Mouse (Mus musculus): ENCODE measurements at regions not wholly inside any gene's neighbourhood (a gene's known extent, or its start where the extent isn't known, plus 50 kb on each side); places are given as distances from the start of the nearest gene placed in this dataset.

DNA sequence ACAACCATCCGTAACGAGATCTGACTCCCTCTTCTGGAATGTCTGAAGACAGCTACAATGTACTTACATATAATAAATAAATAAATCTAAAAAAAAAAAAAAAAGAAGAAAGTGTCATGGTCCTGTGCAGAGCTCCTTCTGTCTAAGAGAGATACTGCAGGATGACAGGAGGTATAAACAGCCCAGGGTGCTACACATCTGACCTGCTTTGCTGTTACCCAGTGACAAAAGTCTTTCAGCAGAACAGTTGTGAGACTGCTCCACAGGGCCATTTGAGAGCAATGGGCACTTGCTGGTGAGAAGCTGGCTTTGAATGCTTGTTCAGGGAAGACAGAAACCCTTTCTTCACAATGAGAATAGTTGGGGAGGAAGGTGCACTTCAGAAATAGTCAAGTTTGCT is 102.9 kb upstream of the Ctso start:
- TF ChIP-seq CTCF (IDR thresholded peaks at IDR 0.05; ENCODE audit: low read depth, low read length) = no peak
- TF ChIP-seq POLR2AphosphoS5 (IDR thresholded peaks at IDR 0.05; ENCODE audit: insufficient replicate concordance, low read depth, low read length) = no peak
- TF ChIP-seq GATA1 (IDR thresholded peaks at IDR 0.05; ENCODE audit: borderline replicate concordance, low read length) = no peak
- no peak for TF ChIP-seq GATA2 (IDR thresholded peaks at IDR 0.05; ENCODE audit: borderline replicate concordance, low read depth, low read length)
- no peak for TF ChIP-seq TAL1 (conservative IDR thresholded peaks at IDR 0.05; ENCODE audit: low read depth, low read length)
